Mouse (Mus musculus) lung, embryonic 15.5 days (tissue): Measurements from ENCODE around the gene Rita1. TPM values are rescaled to one million over a fixed set of nuclear protein-coding genes. Genes with fewer than 3 reads are reported as not detected.
A peak's percentile ranks its signal among the peaks of the same experiment; 100 is the strongest.

Source experiments
- ATAC-seq: fragments of 200-750 bp; cut with Nextera tagmentation; 2 replicates; pipeline ENCODE4 v1.8.0; 2017; ENCODE audit warnings: moderate number of reproducible peaks, borderline replicate concordance; ENCODE audit not compliant: low FRiP score, low TSS enrichment; ENCODE audit errors: extremely low read depth
- H3K27ac ChIP-seq: fragments of 300-500 bp; sonication (generic); 2 replicates; pipeline ENCODE4 v1.5.1; 2015; ENCODE audit warnings: moderate library complexity, mild to moderate bottlenecking, inconsistent platforms
- H3K27me3 ChIP-seq: fragments of 300-500 bp; sonication (generic); 2 replicates; pipeline ENCODE4 v1.6.1; 2015; ENCODE audit warnings: inconsistent platforms
- H3K36me3 ChIP-seq: fragments of 300-500 bp; sonication (generic); 2 replicates; pipeline ENCODE4 v1.6.1; 2015; ENCODE audit warnings: inconsistent platforms
- H3K4me1 ChIP-seq: fragments of 300-500 bp; sonication (generic); 2 replicates; pipeline ENCODE4 v1.6.1; 2015; ENCODE audit warnings: inconsistent platforms
- H3K4me2 ChIP-seq: fragments of 300-500 bp; sonication (generic); 2 replicates; pipeline ENCODE4 v1.6.1; 2015; ENCODE audit warnings: inconsistent platforms, mild to moderate bottlenecking, moderate library complexity
- H3K4me3 ChIP-seq: fragments of 300-500 bp; sonication (generic); 2 replicates; pipeline ENCODE4 v1.5.1; 2015; ENCODE audit warnings: mild to moderate bottlenecking, inconsistent platforms
- H3K9ac ChIP-seq: fragments of 300-500 bp; sonication (generic); 2 replicates; pipeline ENCODE4 v1.6.1; 2015; ENCODE audit warnings: inconsistent platforms
- H3K9me3 ChIP-seq: fragments of 300-500 bp; sonication (generic); 2 replicates; pipeline ENCODE4 v1.6.1; 2016; ENCODE audit warnings: inconsistent platforms
- WGBS: fragments of 180-500 bp; shearing (Covaris S2); methylation state at CpG from one replicate; pipeline ENCODE4 v1.1.7; 2015; 5-methylcytosine and 5-hydroxymethylcytosine counted together
- polyA plus RNA-seq: library from polyadenylated mRNA; unstranded; fragments of >200 nt; fragmentation: Nextera tagmentation; extraction: Ambion mirVana; gene quantifications from 2 replicates; pipeline ENCODE4 v1.2.1, GENCODE M21; 2015

Rita1 gene
- polyA plus RNA-seq, 1 experiment from 2014 or later, result 11.1 TPM

DNA sequence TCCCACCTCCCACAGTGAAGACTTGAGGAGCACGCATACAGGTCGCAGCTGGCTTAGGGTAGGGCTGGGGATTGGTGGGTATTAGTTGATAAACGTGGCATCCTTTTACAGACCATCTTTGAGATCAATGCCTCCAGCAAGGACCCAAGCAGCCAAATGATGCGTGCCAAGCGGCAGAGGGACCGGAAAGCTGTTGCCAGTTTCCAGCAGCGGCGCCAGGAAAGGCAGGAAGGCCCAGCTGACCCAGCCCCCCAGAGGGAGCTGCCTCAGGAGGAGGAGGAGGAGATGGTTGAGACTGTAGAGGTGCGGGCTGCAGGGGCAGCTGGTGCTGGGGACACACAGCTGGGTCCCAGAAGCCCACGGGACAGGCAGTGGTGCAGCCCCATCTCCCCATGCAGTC lies 12.0 kb upstream of the Rita1 start:
- Histone ChIP-seq H3K27ac (no peak overlapping the region), H3K9ac (no peak overlapping the region), H3K36me3 (peaks cover 73% of the 10 kb centered on the region), H3K4me2 (no peak overlapping the region), H3K27me3 (no peaks in the 10 kb centered on the region), H3K9me3 (no peaks in the 10 kb centered on the region), H3K4me1 (no peaks in the 10 kb centered on the region), H3K4me3 (no peak overlapping the region)
- no peak for ATAC-seq
- 89% methylated on average over 10 of the region's 10 CpGs for WGBS

DNA sequence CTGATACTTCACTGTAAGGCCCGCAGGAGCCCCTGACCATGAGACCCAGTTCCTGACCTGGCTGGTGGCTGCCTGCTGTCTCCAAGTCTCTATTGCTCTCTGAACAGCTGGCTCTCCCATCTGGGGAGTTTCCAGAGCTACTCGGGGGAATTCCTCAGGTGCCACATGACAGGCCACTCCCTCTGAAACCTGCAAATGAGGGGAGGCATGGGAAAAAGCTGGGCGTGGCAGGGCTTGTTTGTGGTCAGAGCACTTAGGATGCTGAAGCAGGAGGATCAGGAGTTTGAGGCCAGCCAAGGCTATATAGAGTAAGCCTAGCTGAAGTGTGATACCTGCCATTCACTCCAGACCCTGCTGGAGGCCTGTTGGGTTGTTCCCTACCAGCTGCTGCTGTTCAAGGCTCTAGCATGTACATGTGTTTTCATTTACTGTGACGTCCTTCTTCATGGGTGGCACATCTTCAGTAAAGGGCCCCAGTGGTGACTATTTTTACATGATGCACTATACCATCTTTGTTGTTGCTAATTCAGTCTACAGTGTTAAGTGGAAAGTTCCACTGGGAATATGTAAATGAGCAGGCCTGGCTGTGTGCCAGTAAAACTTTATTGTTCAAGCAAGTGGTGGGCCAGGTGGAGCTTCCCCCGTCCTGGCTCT lies 9.9 kb upstream of the Rita1 start:
- Histone ChIP-seq H3K27ac (no peak overlapping the region), H3K4me3 (no peak overlapping the region), H3K36me3 (peaks cover 91% of the 10 kb centered on the region), H3K9ac (no peak overlapping the region), H3K4me2 (no peak overlapping the region), H3K27me3 (no peaks in the 10 kb centered on the region), H3K9me3 (no peaks in the 10 kb centered on the region), H3K4me1 (no peaks in the 10 kb centered on the region)
- 78% methylated on average over 5 of the region's 5 CpGs for WGBS
- ATAC-seq, result no peak

DNA sequence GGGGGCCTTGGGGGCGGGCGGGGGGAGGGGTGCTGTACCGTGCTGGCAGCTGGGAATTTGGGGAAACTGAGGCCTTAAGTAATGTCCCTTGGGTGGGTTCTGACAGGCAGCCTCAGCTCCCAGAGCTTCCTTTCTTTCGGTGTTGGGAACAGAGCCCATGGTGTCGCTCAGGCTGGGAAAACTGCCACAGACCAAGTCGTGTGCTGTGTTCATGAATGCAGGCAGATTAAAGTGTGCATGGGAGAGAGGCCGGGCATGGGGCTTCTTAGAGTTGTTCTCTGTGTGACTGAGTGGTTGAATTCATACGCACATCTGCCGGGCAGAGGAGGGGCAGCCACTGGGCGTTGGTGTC lies 9.4 kb upstream of the Rita1 start:
- 85% methylated on average over 10 of the region's 10 CpGs for WGBS
- no peaks in the 10 kb centered on the region for H3K27me3 ChIP-seq
- no peak for ATAC-seq
- H3K4me2 ChIP-seq, result no peak overlapping the region
- no peak overlapping the region for H3K9ac ChIP-seq
- peaks cover 91% of the 10 kb centered on the region for H3K36me3 ChIP-seq
- H3K4me1 ChIP-seq, result no peaks in the 10 kb centered on the region
- no peaks in the 10 kb centered on the region for H3K9me3 ChIP-seq
- no peak overlapping the region for H3K4me3 ChIP-seq
- H3K27ac ChIP-seq, result no peak overlapping the region

DNA sequence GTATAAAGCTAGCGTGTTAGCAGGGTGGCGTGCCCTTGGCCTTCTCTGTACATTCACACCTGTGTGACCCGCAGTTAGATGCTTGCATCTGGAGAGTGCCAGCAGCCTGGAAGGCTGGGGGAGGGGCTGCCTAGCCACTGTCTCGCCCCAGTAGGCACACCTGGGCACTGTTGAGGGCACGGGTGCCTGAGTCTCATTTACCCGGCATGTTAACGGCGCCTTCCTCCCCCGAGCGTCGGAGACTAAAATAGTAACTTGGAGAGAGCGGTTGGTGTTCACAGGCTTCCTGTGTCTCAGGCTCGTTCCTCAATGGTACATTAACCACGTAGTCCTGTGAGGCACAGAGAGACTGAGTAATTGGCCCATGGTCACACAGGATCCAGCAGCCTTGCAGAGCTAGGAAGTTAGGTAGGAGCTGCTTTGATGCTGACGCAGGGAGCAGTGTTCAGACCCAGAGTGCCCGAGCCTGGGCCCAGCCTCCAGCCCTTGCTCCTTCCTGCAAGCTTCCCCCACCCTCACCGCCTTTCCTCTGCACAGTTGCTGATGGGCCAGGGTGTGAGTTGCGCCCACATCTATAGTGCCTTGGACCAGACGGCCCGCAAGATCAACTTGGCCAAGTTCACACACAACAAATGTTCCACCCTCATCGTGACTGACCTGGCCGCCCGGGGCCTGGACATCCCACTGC lies 8.8 kb upstream of the Rita1 start:
- H3K27ac ChIP-seq, result no peak overlapping the region
- 87% methylated on average over 23 of the region's 23 CpGs for WGBS
- H3K36me3 ChIP-seq, result peaks cover 89% of the 10 kb centered on the region
- no peak overlapping the region for H3K9ac ChIP-seq
- H3K4me1 ChIP-seq, result no peaks in the 10 kb centered on the region
- H3K9me3 ChIP-seq, result no peaks in the 10 kb centered on the region
- no peak overlapping the region for H3K4me3 ChIP-seq
- H3K4me2 ChIP-seq, result no peak overlapping the region
- no peak for ATAC-seq
- no peaks in the 10 kb centered on the region for H3K27me3 ChIP-seq

DNA sequence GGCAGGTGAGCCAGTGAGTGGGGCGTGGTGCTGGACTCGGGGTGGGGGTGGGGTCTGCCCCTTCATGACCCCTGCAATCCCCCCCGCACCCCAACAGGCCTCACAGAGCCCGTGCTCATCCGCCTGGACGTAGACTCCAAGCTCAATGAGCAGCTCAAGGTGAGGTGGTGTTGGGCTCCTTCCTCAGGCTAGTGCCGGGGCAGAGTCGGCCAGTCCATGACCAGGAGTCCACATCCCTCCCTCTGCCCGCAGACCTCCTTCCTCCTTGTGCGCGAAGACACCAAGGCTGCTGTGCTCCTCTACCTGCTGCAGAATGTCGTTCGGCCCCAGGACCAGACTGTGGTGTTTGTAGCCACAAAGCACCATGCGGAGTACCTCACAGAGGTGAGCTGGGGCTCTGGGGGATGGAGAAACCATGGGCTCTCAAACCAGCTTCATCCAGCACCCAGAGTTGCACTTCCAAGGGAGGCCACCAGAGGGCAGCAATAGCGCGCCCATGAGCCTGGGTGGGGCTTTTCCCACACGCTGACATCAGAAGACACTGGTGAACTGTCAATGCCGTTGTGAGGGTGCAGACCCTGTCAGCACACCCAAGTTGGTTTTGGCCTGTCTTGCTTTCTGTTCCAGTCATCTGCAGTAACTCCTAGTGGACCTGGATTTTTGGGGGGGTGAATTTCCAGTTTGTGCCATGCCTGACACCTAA lies 8.1 kb upstream of the Rita1 start:
- H3K27ac ChIP-seq, result no peak overlapping the region
- H3K36me3 ChIP-seq, result peaks cover 86% of the 10 kb centered on the region
- no peak overlapping the region for H3K4me2 ChIP-seq
- no peaks in the 10 kb centered on the region for H3K27me3 ChIP-seq
- no peak overlapping the region for H3K9ac ChIP-seq
- no peaks in the 10 kb centered on the region for H3K4me1 ChIP-seq
- H3K4me3 ChIP-seq, result no peak overlapping the region
- WGBS, result 69% methylated on average over 18 of the region's 18 CpGs
- no peaks in the 10 kb centered on the region for H3K9me3 ChIP-seq
- ATAC-seq, result no peak

DNA sequence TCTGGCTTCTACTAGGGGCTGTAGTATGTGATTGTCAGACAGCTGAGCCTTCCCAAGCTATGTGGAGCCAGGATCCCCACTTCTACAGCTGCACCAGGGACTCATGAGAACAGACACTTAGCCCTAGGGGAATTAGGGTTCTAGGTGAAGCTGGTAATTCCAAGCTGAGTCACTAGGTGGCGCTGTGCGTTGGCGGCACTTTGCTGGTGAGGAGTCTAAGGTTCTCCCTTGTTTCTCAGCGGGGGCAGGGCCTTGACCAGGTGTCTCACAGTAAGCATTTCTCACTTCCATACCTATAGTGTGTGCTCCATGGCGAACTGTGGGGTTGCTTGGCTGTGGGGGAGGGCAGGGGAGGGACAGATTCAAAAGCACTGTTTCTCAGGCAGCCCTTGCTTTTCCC lies 6.8 kb upstream of the Rita1 start:
- Histone ChIP-seq H3K27me3 (no peaks in the 10 kb centered on the region), H3K27ac (no peak overlapping the region), H3K36me3 (peaks cover 75% of the 10 kb centered on the region), H3K4me2 (no peak overlapping the region), H3K9me3 (no peaks in the 10 kb centered on the region), H3K9ac (no peak overlapping the region), H3K4me3 (no peak overlapping the region), H3K4me1 (peaks cover 6% of the 10 kb centered on the region; the same call in 1 of the 2 replicates)
- no peak for ATAC-seq
- WGBS, result 15% methylated on average over 5 of the region's 5 CpGs

DNA sequence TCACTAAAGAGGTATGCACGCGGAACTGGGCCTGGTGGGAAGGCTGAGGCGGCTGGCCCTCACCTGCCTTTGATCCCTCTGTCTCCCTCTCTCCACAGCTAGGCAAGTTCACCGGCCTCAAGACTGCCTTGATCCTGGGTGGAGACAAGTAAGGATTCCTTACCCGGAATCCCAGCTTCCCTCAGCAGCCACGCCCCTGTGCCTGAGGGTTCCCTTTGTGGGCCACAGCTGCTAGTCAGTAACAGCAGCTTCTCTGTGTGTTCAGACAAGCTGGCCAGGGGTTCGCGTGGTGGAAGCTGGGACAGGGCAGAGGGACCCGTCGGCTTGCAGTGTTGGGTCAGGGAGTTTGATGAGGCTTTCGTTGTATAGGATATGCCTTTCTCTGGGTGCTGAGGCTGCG lies 6.4 kb upstream of the Rita1 start:
- H3K27me3 ChIP-seq, result no peaks in the 10 kb centered on the region
- H3K4me2 ChIP-seq, result no peak overlapping the region
- no peak overlapping the region for H3K9ac ChIP-seq
- no peak overlapping the region for H3K27ac ChIP-seq
- no peak overlapping the region for H3K4me3 ChIP-seq
- H3K36me3 ChIP-seq, result peaks cover 71% of the 10 kb centered on the region
- 83% methylated on average over 12 of the region's 12 CpGs for WGBS
- H3K4me1 ChIP-seq, result peaks cover 11% of the 10 kb centered on the region
- H3K9me3 ChIP-seq, result no peaks in the 10 kb centered on the region
- ATAC-seq, result no peak

DNA sequence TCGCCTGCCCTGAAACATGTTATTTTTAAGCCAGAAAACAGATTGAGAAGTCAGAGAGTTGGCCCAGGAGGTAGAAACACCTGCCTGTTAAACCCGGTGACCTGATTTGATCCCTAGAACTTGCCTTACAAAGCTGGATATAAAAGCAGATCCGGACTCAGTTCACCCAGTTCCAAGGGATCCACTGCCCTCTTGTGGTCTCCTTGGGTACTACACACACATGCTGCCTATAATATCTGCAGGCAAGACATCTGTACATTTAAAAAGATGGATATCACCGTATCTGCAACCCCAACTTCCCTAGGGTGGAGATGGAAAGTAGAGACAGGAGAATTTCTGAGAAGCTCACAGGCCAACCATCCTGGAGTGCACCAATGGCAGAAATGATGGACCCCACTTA lies 3.5 kb upstream of the Rita1 start:
- Histone ChIP-seq H3K4me2 (no peak overlapping the region), H3K4me1 (peaks cover 22% of the 10 kb centered on the region), H3K27me3 (no peaks in the 10 kb centered on the region), H3K36me3 (peaks cover 44% of the 10 kb centered on the region), H3K27ac (no peak overlapping the region), H3K4me3 (no peak overlapping the region), H3K9me3 (no peaks in the 10 kb centered on the region), H3K9ac (no peak overlapping the region)
- ATAC-seq, result no peak
- WGBS, result 97% methylated on average over 4 of the region's 4 CpGs

DNA sequence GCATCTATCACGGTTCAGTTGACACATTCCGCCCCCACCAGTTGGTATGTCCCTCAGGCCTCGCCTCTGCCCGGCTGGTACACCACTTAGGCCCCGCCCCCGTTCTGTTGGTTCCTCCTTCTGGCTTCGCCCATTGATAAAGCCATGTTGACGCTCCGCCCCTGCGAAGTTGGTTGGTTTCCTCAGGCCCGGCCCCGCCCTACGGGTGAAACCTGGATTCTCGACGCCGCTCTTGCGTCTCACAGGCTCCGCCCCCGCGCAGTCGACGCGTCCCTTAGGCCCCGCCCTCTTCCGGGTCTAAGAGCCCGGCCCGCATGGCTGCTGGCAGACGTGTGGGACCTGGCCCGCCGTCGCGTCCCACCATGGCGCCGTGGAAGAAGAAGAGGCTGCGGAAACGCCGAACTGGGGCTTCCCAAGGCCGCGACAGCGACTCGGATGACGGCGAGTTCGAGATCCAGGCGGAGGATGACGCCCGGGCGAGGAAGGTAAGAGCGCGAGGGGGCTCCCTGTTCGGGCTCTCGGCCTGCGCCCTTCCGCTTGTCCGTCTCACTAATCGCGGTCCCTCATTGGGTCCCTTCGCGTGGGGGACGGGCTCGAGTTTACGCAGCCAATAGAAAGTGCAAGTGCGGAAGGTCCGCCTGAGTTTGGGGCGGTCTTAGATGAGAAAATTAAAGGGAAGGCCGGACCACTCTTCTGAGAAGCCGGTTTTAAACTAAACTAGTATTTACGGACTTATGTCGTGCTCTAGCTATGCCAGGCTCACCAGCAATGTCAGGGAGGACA lies 624 bp upstream of the Rita1 start:
- Histone ChIP-seq H3K36me3 (peaks cover 19% of the 10 kb centered on the region), H3K4me2 (peak overlapping the region; percentile 83), H3K27ac (peak overlapping the region; percentile 86), H3K9ac (peak overlapping the region; percentile 68), H3K9me3 (no peaks in the 10 kb centered on the region), H3K27me3 (no peaks in the 10 kb centered on the region), H3K4me1 (peaks cover 24% of the 10 kb centered on the region), H3K4me3 (peak overlapping the region; percentile 79)
- under 1% methylated on average over 69 of the region's 69 CpGs for WGBS
- peak; percentile 95 for ATAC-seq

DNA sequence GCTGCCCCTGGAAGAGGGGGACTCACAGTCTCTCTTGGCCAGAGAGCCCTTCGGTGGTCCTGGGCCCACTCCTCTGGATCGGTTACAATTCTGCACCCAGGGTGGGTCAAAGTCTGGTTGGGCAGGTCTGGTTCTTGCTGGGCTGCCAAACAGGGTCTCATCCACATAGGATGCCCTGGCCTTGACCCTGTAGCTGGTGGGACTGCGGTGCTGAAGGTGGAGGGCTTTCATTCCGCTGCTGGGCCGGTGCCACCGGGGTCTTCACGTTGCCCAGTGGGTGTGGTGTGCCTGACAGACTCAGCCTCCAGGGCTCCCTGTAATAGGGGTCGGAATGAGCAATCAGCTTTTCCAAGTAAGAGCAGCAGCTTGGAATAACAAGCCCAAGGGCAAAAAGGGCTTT lies 973 bp downstream of the Rita1 start:
- Histone ChIP-seq H3K4me3 (peak overlapping the region; percentile 79), H3K27me3 (no peaks in the 10 kb centered on the region), H3K9ac (peak overlapping the region; percentile 42), H3K4me1 (peaks cover 24% of the 10 kb centered on the region), H3K4me2 (peak overlapping the region; percentile 80), H3K27ac (no peak overlapping the region), H3K36me3 (peaks cover 5% of the 10 kb centered on the region), H3K9me3 (no peaks in the 10 kb centered on the region)
- ATAC-seq, result no peak
- 42% methylated on average over 8 of the region's 8 CpGs for WGBS

DNA sequence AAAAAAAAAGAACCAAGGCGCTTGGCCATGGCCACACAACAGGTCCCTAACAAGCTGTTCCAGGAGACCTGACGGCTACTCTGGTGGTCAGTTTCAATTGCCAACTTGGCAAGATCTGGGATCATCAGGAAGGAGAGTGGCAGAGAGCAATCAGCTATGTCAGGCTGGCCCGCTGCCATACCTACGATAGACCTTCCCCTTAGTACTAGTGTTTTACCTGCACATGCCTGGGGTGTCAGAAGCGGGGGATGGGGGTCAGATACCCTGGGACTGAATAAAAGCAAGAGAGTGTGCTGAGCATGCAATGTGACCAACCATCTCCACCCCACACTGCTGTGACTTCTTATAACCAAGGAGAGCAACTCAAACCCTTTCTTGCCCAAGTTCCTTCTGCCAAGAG lies 1.5 kb downstream of the Rita1 start:
- no peak overlapping the region for H3K4me3 ChIP-seq
- WGBS, result 82% methylated on average over 5 of the region's 5 CpGs

More for the DNA sequence above, 1.5 kb downstream of the Rita1 start:
- Histone ChIP-seq H3K27ac (no peak overlapping the region), H3K4me1 (peaks cover 24% of the 10 kb centered on the region), H3K36me3 (peaks cover 5% of the 10 kb centered on the region), H3K9ac (peak overlapping the region; percentile 42; the same call in 1 of the 2 replicates), H3K9me3 (no peaks in the 10 kb centered on the region), H3K27me3 (no peaks in the 10 kb centered on the region), H3K4me2 (peak overlapping the region; percentile 80; the same call in 1 of the 2 replicates)
- no peak for ATAC-seq
